Mouse (Mus musculus): ENCODE measurements around the gene Tmem238l.

Gene Tmem238l

DNA sequence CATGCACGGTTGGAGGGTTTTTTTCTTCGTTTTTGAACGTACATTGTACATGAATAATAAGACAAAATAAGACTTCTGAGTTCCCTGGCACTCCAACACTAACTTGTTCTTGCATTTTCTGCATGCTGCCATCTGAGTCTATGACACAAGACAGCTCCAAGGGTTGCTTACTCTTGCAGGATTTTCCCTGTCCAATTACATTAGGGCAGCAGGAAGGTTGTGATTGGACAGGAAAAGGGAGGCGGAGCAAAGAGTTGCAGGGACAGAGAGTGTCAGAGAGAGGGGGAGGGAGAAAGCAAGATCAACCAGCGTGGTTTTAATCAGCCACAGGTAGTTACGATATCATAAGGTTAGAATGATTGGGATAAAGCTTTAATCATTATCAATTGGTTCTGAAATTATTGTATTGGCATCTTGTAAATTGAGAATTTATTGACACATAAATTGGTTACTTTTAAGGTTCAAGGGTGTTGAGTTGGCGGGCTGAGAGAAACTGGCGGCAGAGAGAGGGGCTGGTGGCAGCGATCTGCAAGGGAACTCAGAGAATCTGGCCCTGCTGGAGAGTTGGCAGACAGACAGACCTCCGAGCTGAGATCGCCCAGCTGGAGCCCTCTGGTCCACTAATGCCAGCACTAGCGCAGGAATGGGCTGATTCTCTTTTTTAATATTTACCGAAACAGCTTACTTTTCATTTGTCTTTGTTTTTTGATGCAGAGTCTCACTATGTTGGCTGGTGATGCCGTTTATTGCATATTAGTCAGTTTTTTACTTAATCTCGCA is 25.1 kb downstream of the Tmem238l start:
- no peak for DNase-seq

DNA sequence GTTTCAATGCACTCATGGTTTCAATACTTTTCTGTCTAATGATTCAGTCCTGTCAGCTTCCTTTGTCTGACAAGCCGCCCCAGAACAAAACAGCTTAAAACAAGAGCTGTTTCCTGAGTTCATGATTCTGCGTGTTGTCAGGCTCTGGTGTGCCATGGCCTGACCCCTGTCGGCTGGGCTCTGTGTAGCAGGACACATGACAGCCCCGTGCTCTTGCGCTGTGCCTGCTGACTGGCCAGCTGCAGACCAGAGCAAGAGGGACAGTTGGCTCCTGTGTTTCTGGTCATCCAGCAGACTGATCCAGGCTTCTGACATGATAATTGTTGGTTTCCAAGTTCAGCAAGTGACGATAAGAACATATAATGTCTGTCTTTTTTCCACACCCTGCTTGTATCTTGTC is 26.4 kb downstream of the Tmem238l start:
- peak; percentile 45 for DNase-seq

DNA sequence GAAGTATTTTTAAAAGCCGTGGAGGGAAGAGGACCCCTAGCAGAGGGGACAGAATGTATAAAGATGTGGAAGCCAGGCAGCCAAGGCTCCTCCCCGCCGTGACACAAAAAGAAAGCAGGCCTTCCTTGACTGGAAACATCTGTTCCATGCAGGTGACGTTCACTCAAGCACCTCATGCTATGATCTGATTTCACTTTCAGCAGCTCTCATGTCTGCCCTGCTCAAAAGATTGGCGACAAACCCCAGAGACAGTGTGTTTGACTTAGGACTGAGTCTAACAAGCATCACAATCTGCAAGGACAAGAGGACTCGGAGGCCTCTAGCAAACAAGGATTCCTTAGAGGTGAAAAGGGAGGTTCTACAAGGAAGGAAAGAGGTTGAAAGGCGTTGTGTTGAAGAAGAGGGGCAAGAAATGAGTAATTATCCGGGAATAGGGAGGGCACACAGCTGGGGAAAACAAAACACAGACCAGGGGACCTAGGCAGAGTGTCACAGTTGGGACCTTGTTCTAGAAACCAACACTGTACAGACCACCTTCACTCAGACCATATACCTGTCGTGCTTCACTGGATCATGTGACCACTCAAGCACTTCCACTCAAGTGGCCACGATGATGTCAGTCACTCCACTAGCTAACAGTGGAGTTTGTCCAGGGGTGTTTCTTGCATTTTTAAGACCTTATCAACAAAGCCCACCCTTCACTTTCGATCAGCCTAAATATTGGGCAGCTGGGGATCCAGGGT is 27.2 kb downstream of the Tmem238l start:
- no peak for DNase-seq

DNA sequence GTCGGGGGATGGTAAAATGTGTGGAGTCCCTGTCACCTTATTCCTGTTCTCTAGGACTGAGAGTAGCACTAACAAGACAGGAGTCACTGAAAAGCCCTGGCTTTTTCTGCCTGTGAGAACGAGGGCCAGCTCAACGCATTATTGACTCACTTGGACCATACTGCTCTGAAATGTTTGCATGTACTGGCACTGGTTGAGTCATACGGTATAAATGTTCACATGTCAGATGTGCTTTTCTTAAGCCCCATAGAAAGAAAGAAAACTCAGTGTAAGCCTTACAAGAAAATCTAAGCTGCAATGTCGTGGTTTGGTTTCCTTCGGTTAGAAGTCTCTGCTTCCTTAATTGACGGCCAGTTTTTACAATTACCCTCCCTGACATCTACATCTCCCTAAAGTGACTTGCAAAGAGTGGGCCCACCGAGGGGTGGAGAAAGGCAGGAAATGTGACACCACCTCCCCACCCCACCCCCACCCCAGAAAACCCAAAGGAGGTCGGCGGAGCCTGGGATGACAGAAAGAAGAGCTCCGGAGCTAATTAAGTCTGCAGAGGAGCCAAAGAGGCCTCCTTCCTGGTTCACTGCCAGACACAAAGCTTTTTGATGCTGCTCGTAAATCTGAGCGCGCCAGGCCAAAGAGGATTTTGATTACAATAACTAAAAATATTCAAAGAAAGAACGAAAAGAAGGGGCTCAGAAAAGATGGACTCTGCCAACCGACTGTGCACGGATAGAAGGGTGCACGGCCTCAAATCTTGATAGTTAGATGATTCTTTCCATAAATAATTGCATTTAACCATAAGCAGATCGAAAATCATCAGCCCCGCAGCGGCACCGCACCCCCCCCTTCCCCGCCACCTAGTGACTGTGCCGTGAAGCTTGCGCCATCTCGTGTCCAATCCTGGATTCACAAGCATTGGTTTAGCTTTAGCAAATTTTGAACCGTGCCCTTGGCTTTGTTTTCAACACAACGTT is 28.0 kb downstream of the Tmem238l start:
- DNase-seq: peak; percentile 73

DNA sequence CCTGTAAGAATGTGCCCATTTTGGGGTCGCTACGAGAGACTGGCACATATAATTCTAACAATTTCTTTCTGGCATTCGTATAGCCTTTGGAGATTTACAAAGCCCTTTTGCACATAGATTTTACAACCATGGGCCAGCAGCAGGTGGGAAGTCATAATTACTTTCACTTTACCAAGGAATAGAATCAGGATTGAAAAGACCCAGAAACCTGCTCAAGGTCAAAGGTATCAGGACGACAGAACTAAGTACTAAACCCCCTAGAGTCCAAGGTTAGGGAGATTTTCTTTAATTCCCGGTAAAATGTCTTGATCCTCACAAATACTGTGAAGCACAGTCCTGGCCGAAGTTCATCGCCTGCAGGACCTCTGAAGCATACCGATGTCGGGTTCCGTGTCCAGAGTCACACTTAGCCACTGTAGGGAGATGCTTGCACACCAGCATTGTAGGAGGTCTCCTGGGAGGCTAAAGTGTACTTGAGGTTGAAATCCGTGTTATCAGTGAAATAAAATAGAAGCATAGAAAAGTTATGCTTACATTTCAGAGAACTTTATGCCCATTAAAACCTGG is 28.8 kb downstream of the Tmem238l start:
- DNase-seq: peak; percentile 9

DNA sequence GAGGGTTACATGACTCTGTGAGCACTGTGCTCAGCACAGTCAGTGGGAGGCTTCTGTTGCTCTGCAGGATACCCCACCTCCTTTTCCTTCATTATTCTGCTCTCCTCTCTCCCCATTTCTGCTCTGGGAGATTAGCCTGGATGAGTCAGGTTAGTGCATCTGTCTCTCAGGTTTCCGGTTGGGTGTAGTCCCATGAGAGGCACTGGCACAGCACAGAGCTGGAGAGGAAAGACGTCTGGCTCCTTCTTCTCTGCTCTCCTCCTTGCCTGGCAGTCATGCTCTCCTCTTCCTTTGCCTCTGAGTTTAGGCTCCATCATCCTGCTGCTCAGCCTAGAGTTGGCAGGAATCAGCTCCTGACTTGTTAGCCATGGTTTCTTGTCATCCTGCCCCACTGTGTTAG is 35.7 kb downstream of the Tmem238l start:
- no peak for DNase-seq

DNA sequence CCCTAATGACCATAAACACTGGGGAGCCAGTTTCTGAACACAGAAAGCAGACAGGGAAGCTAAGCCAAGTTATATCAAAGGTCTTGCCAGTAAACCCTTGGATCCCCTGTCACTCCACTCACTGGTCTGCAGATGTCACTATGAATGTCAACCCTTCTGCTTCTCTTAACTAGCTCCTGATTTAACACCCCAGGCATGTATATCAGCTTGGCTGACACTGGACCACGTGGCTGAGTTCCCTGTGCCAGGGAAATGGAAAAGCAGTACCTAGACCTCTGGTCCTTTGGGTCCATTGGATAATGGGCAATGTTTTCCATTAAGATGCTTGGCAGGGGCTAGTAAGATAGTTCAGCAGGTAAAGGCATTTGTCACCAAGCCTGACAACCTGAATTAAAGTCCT is 37.2 kb downstream of the Tmem238l start:
- no peak for DNase-seq

DNA sequence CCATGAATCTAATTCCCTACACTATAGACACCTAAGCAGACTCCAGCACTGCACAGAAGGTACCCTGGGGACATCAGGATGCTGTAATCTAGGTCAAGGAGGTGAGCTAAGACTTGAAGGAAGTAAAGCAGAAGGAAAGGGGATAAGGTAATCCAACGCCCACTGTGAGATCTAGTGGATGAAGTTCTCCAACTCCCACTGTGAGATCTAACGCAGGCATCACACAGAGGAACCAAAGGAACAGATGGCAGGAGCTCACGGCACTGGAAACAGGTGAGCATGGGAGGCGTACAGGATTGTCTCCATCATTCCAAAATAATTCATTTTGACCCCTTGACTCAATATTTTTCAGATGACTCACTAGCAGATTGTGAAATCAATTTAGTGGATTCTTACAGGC is 40.0 kb downstream of the Tmem238l start:
- DNase-seq: no peak

DNA sequence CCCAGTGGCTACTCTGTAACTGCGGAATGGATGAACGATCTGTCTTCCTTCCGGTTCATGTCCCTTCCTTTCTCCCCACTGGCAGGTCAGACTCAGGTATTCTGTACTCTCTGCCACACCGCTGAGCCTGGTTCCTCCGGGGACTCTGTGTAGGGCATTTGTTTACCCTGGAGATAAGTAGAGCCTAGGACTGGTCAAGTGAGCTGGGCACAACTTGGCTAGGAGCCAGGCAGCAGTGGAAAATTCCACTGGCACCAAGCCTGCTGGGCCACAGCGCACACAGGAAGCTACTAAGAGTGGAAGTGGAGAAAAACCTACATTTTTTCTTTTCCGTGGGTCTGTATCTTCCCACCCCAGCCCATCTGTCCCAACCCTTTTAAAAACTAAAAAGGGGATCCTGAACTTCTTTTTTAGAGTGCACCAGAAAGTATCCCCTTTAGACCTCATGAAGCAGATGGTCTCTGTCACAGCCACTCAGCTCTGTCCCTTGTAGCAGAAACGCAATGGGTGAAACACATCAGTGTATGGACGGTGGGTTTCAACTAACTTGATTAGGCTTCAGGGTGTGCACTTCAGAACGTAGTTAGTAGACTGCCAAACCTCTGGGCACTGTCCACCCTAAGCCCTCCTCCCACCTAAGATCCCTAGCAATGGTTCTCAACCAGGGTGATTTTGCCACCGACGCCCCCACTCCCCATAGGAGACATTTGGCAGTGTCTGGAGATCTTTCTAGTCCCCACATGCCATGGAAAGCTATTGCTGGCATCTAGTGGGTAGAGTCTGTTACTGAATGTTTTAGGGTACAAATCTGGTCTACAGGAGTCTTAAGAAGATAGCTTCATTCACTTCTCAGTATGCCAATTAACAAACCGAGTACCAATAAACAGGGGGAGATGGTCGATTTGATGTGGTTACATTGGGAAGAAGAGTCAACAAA is 42.3 kb downstream of the Tmem238l start:
- no peak for DNase-seq

DNA sequence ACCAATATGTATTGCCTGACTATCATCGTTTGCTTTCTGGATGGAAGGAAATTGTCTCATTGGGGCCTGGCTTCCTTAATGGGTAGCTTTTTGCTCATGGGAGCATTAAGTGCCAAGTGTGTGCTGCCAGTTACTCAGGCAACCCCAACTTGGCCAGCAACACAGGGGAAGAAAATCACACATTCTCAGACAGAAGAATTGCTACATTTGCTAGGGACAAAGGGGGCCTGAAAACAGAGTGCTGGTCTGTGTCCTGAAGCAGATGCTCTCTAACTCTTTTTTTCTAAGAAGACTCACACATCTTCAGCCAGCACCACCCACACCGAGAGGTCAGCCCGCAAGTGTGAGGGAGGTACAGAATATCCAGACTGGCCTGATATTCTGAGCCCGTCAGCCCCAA is 44.2 kb downstream of the Tmem238l start:
- no peak for DNase-seq

DNA sequence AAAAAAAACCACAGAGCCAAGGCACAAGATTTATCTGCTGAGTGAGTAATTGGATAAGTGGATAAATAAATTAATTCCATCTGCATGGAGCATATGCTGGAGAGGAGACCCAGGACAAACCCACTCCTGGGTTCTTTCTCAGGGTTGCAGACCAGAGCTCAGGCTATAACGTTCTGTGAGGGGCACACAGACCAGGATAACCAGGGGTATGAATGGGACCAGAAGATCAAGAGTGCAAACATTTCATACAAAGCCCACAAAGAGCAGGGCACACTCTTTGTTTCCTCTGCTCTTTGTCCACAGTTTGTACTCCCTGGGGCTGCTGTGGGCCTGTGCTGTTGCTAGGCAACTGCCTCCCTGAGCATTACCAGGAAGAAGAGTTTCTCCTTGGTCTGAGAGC is 45.3 kb downstream of the Tmem238l start:
- DNase-seq: no peak

DNA sequence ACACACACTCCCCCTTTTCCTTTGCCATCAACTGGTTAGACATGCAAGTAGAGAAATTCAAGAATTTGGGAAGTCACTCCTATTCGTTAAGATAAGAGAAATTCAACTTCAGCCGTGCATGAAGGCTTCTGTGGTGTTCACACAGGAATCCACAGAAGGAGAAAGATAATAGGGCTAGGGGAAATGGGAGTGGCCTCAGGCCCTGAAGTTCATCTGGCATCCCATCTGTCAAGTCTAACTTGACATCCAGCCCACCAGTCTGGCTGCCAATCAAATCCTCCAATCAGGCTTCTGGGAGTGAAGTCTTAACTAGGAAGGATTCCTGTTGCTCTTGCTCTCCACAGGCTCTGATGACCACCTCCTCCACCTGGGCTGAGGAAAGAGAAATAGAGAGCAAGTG is 46.5 kb downstream of the Tmem238l start:
- no peak for DNase-seq

DNA sequence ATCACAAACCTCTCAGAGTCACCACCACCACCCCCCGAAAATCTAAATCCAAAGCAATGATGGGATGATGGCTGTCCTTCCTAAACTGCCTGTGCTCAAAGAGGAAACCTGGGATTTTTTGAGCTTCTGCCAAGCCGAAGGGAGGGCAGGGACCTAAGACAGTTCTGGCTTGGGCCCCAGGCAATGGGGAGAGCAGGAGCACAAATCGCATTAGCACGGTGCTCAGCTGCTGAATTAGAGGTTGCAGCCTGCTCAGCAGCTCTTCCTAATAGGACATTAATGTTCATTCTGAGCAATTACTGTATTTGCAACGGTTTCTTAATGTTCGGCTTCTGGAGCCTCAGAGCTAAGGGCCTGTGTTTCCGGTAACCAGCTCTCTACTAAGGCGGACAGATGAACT is 51.5 kb downstream of the Tmem238l start:
- DNase-seq: no peak

DNA sequence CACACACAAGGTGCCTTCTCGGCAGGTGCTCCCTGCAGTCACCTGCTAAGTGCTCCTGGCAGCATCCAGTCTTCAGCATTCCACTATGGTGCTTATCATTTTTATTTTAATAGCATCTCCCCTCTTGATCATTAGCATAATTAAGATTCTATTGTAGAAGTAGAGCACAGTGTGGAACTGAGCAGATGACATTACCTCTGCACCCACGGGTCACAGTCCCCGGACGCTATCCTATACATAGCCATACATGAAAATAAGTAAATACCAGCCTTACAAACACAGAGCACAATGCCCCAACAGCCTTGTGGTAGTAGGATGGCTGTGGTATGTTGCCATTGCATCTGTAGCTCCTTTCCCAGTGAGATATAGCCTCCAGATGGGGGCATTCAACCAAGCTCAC is 52.1 kb downstream of the Tmem238l start:
- DNase-seq: no peak

DNA sequence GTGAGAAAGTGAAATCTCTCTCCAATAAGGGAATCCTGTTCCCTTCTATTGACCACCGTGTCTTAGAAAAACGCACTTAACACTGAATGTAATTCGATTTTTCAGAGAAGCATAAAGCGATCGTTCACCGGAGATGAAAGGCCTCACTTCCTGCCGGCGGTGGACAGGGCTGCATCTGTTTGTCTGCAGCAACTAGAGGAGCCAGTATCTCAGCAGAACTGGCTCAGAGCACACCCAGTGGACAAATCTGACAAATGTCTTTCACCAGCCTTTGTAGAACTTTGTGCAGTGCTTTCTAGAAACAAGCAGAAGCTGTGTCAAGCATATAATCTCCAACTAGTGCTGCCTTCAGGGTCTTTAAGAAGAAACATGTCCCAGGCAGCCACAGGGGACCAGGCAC is 54.0 kb downstream of the Tmem238l start:
- DNase-seq: no peak

DNA sequence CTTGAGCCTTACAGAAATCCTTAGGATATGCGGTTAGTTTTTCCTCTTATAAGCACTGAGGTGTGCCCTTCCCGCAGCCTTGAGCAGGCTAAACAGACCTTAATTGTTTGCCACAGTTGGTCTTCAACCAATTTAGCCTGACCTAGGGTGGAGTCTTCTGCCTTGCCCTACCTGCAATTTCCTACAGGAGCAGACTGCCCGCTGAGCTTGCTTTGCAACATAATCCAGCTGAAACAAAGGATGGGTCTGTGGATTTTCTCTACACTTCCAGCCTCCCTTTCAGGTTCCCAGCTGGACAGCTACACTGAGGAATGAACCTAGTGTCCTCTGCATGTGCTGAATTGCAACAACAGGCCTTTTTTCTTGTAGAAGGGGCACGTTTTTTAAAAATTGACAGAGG is 55.2 kb downstream of the Tmem238l start:
- DNase-seq: no peak
